Comparison of ENCODE assay signal across 16 mouse cellular contexts in genomic region chr1:82785546-82785945, GRCm38 (mm10). TPM values are rescaled to one million over a fixed set of nuclear protein-coding genes. Genes with fewer than 3 reads are reported as not detected.
A peak's percentile ranks its signal among the peaks of the same experiment; 100 is the strongest.
DNase-seq lines count a peak whose midpoint lies in the region; ATAC-seq and TF ChIP-seq lines count a peak whose summit lies in the region.
"Had no signal": no experiment of that assay in that cellular context is flagged by ENCODE, and none has a peak within 500 bp of the region (broad histone marks: within the 10 kb centered on the region; RNA-seq: fewer than 3 reads in every experiment).

No protein-coding gene starts in this region.

- H3K4me2 ChIP-seq in liver, postnatal 0 days (ENCODE audit: low read depth, low read length): no peak overlapping the region
- H3K4me2 ChIP-seq: embryonic facial prominence, embryonic 12.5 days; forebrain, embryonic 12.5 days; neural tube, embryonic 15.5 days had no signal

- no peaks in the 10 kb centered on the region for H3K9me3 ChIP-seq in liver, postnatal 0 days (ENCODE audit: low read length)
- H3K9me3 ChIP-seq: embryonic facial prominence, embryonic 12.5 days; forebrain, embryonic 12.5 days; neural tube, embryonic 15.5 days had no signal

- no peak overlapping the region for H3K4me3 ChIP-seq in liver, postnatal 0 days (ENCODE audit: low read depth, low read length)
- H3K4me3 ChIP-seq: embryonic facial prominence, embryonic 12.5 days; forebrain, embryonic 12.5 days; neural tube, embryonic 15.5 days had no signal

- H3K4me1 ChIP-seq in liver, postnatal 0 days (ENCODE audit: insufficient read depth): no peaks in the 10 kb centered on the region
- H3K4me1 ChIP-seq: embryonic facial prominence, embryonic 12.5 days; forebrain, embryonic 12.5 days had no signal

- H3K36me3 ChIP-seq in liver, postnatal 0 days (replicated peaks; ENCODE audit: insufficient read depth, low read length): no peaks in the 10 kb centered on the region
- H3K36me3 ChIP-seq: embryonic facial prominence, embryonic 12.5 days; forebrain, embryonic 12.5 days; neural tube, embryonic 15.5 days had no signal

- no peak for TF ChIP-seq EP300 in liver, postnatal 0 days (IDR thresholded peaks at IDR 0.05; ENCODE audit: low read depth)

- no peak for ATAC-seq in liver, postnatal 0 days

- H3K9ac ChIP-seq in liver, postnatal 0 days (replicated peaks): no peak overlapping the region
- H3K9ac ChIP-seq: embryonic facial prominence, embryonic 12.5 days; forebrain, embryonic 12.5 days; neural tube, embryonic 15.5 days had no signal

- DNase-seq in urinary bladder, postnatal 14 days (ENCODE audit: low spot score): peak; percentile 62
- DNase-seq in urinary bladder, postnatal 4 days (ENCODE audit: low spot score in 2 of 2): no peak
- DNase-seq in adipocyte (ENCODE audit: low spot score): peak; percentile 26
- DNase-seq in liver, postnatal 0 days: peak; percentile 30
- peak; percentile 35 for DNase-seq in skeletal muscle tissue, adult 2 months (ENCODE audit: low read depth, low spot score)
- DNase-seq in cerebellum, postnatal 14 days: no peak
- DNase-seq in kidney, adult 11 months: no peak
- no peak for DNase-seq in B cell, adult 2 months
- DNase-seq: adrenal gland, postnatal 14 days; cerebellum, postnatal 36 days; left cerebral cortex, postnatal 4 days; retina, postnatal 1 day had no signal

- H3K27ac ChIP-seq in liver, postnatal 0 days (ENCODE audit: low read depth): no peak overlapping the region
- H3K27ac ChIP-seq: embryonic facial prominence, embryonic 12.5 days; forebrain, embryonic 12.5 days; kidney, postnatal 0 days; neural tube, embryonic 15.5 days had no signal

- 68% methylated on average over 6 of the region's 6 CpGs for WGBS in liver, postnatal 0 days (ENCODE audit: insufficient replicate concordance)

- no peak for TF ChIP-seq CTCF in liver, postnatal 0 days (IDR thresholded peaks at IDR 0.05; ENCODE audit: low read depth)

- no peaks in the 10 kb centered on the region for H3K27me3 ChIP-seq in liver, postnatal 0 days (ENCODE audit: insufficient read depth, low read length)
- H3K27me3 ChIP-seq: embryonic facial prominence, embryonic 12.5 days; neural tube, embryonic 15.5 days had no signal

RNA-seq across cellular contexts. Expression of gene Gm47791, which starts 14.5 kb away (rescaled TPM):
- polyA plus RNA-seq in liver, postnatal 0 days (2015; fragmentation: Nextera tagmentation; extraction: Ambion mirVana): not detected in 2 replicates
- polyA plus RNA-seq: embryonic facial prominence, embryonic 12.5 days; forebrain, embryonic 12.5 days; kidney, postnatal 0 days; neural tube, embryonic 15.5 days had no signal

RNA-seq across cellular contexts. Expression of gene Tm4sf20, which starts 17.3 kb away (rescaled TPM):
- not detected in 2 replicates for polyA plus RNA-seq in liver, postnatal 0 days (2015; fragmentation: Nextera tagmentation; extraction: Ambion mirVana)
- polyA plus RNA-seq: embryonic facial prominence, embryonic 12.5 days; neural tube, embryonic 15.5 days had no signal

RNA-seq across cellular contexts. Expression of gene Agfg1, which starts 53.7 kb away (rescaled TPM):
- 12.2 and 14.2 TPM in 2 replicates for polyA plus RNA-seq in liver, postnatal 0 days (2015; fragmentation: Nextera tagmentation; extraction: Ambion mirVana)

Comparison
In these comparisons a context has a peak if more than half of its experiments do, and no peak if none do; other contexts are left out.
1. DNase-seq: peak in urinary bladder, postnatal 14 days (single experiment), adipocyte (single experiment), liver, postnatal 0 days (single experiment) and skeletal muscle tissue, adult 2 months (single experiment); none in urinary bladder, postnatal 4 days (0 of 2), cerebellum, postnatal 14 days (0 of 2), kidney, adult 11 months (single experiment) and B cell, adult 2 months (0 of 2).